Mouse (Mus musculus): Measurements from ENCODE around the gene Clec12a. TPM values are rescaled to one million over a fixed set of nuclear protein-coding genes. Genes with fewer than 3 reads are reported as not detected.

The Clec12a gene
- polyA plus RNA-seq (2012; rRNA removed) = 0.43 and 0.61 TPM in 2 replicates

DNA sequence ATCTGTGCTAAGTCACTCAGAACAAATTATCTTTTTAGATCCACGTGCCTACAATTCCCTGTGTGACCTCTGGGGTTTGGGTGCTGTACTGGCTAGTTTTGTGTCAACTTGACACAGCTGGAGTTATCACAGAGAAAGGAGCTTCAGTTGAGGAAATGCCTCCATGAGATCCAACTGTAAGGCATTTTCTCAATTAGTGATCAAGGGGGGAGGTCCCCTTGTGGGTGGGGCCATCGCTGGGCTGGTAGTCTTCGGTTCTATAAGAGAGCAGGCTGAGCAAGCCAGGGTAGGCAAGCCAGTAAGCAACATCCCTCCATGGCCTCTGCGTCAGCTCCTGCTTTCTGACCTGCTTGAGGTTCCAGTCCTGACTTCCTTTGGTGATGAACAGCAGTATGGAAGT is at the start of gene Clec12a:
Gene Clec12a (plus strand): TSS at position 301 of the 400 bp plus-strand sequence.

DNA sequence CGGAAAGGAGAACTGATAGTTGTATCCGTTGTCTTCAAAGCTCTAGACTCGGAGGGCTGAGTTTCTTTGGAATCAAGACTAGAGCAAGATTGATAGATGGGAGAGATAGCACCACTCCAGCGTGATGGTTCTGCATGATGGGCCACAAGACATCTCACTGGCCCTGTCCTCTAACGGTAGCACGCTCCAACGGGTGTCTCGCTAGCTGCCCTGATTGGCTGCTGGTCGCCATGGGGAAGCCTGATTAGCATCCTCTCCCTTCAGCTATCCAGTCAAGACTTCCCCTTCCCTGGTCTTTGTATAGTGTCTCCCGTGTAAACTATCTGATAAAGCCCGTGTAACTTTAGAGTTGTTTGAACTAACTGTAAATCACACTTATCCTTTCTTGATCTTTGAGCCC is 10.9 kb upstream of the Clec12a start, which contains the start of gene 4922502D21Rik:
Gene 4922502D21Rik (minus strand): TSS at position 187 of the 400 bp plus-strand sequence.

DNA sequence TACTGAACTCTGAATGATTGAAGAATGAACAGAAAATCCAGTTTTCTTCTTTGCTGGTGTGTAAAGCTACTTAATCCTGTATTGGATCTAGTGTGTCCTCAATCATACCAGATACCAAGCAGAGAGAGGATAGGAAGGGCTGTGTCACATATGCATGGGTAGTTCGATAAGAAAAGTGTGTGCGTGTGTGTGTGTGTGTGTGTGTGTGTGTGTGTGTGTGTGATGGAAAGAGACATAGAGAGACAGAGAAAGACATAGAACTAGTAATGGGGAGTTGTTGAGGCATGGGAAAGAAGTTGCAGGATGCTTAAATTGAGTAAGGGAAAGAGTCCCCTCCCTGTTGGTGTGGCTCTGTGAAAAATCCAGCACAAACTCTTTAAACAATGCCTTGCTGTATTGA is 43.3 kb downstream of the Clec12a start, which contains the start of gene Clec12b:
Gene Clec12b (minus strand): TSS at position 101 of the 400 bp plus-strand sequence.

DNA sequence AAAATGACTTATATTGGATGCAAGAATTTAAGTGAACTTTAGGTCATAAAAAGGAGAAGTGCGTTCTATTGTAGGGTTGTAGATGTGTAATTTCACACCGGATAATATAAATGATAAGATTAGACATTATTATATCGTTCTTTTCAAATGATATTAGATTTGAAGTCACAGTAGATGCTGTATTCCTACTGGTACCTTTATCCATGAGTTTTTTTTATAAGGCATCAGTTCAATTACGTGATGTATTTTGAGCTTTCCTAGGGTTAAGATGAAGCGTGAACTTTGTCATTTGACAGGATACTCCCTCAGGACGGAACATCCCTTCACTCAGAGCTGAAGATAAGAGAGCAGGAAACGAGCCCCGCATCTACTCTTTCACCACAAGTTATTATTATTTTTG is 54.5 kb downstream of the Clec12a start, which contains the start of gene Clec1b:
Gene Clec1b (plus strand): TSS at position 301 of the 400 bp plus-strand sequence.

DNA sequence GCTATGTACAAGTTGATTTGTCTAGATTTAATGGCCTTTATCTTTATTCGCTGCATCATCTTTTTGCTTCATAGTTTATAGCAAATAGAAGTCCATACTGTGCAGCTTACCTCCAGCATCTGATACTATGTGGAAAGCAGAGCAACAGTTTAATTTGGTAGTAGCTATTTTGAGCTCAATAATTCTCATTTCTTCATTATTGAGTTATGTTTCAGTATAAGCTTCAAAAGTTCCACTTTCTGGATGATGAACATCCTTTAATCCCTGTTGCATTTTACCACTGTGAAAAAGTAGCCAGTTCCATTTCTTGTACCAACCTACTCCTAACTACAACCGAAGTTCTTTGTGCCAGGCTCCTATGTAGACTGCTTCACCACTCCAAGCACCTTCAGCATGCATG is 66.1 kb downstream of the Clec12a start, which contains the start of gene Clec9a:
Gene Clec9a (plus strand): TSS at position 301 of the 400 bp plus-strand sequence.

Other genes with a start within 250 kb of the Clec12a start
- not detected in 2 replicates for gene Clec2e, start 241.8 kb upstream of the Clec12a start, polyA plus RNA-seq (2012; rRNA removed)
- 7.1 and 8.3 TPM in 2 replicates for gene Clec2d, start 162.1 kb upstream of the Clec12a start, polyA plus RNA-seq (2012; rRNA removed)
- gene Cd69, start 67.3 kb upstream of the Clec12a start, polyA plus RNA-seq (2012; rRNA removed) = 0.10 and 0.49 TPM in 2 replicates
- 0.09 TPM in 1 of 2 replicates, not detected in the other for gene 4922502D21Rik, start 10.9 kb upstream of the Clec12a start, polyA plus RNA-seq (2012; rRNA removed)
- gene Clec12b, start 43.2 kb downstream of the Clec12a start, polyA plus RNA-seq (2012; rRNA removed) = 0.09 and 0.12 TPM in 2 replicates
- gene Clec1b, start 54.6 kb downstream of the Clec12a start, polyA plus RNA-seq (2012; rRNA removed) = 1.7 TPM in 2 replicates
- gene Clec9a, start 66.2 kb downstream of the Clec12a start, polyA plus RNA-seq (2012; rRNA removed) = 0.26 and 0.66 TPM in 2 replicates
- gene Clec1a, start 109.3 kb downstream of the Clec12a start, polyA plus RNA-seq (2012; rRNA removed) = 0.70 and 0.99 TPM in 2 replicates
- 0.05 and 0.06 TPM in 2 replicates for gene Olr1, start 164.5 kb downstream of the Clec12a start, polyA plus RNA-seq (2012; rRNA removed)
- 0.03 TPM in 1 of 2 replicates, not detected in the other for gene Tmem52b, start 169.9 kb downstream of the Clec12a start, polyA plus RNA-seq (2012; rRNA removed)
- 147 and 162 TPM in 2 replicates for gene Gabarapl1, start 190.5 kb downstream of the Clec12a start, polyA plus RNA-seq (2012; rRNA removed)
- 0.06 and 0.15 TPM in 2 replicates for gene Klre1, start 235.2 kb downstream of the Clec12a start, polyA plus RNA-seq (2012; rRNA removed)
- gene Klrd1, start 249.1 kb downstream of the Clec12a start, polyA plus RNA-seq (2012; rRNA removed) = 0.23 TPM in 1 of 2 replicates, not detected in the other